Mouse (Mus musculus): ENCODE measurements around the gene Cldnd1.

- TF ChIP-seq CTCF (IDR thresholded peaks at IDR 0.05; ENCODE audit: control insufficient read depth, insufficient read depth, insufficient read length) (no peak), MYOD1 (IDR thresholded peaks at IDR 0.05; ENCODE audit: control insufficient read depth, insufficient read length, low read depth) (no peak)
Observed at GRCm38 (mm10) chr16:58690322-58690732, 37.4 kb upstream of the Cldnd1 start.

Data from C2C12 (cell line).